Mouse (Mus musculus): ENCODE measurements around the gene H1f0.

H1f0 gene

GRCm38 (mm10) chr15:79037913-79038328, 9.7 kb downstream of the H1f0 start:
- DNase-seq (ENCODE audit: low read depth, low spot score): peak; percentile 85

- no peak for DNase-seq (ENCODE audit: low read depth, low spot score)
Observed at GRCm38 (mm10) chr15:79038331-79038730, 10.1 kb downstream of the H1f0 start.

GRCm38 (mm10) chr15:79038853-79039252, 10.6 kb downstream of the H1f0 start:
- DNase-seq (ENCODE audit: low read depth, low spot score): peak; percentile 97

- DNase-seq (ENCODE audit: low read depth, low spot score): peak; percentile 72
Observed at GRCm38 (mm10) chr15:79040501-79041416, 12.5 kb downstream of the H1f0 start.

- DNase-seq (ENCODE audit: low read depth, low spot score): no peak
Observed at GRCm38 (mm10) chr15:79041585-79041984, 13.3 kb downstream of the H1f0 start, which contains the start of gene Galr3. Galr3 (plus strand) TSS chr15:79041885.

- DNase-seq (ENCODE audit: low read depth, low spot score): peak; percentile 59
Observed at GRCm38 (mm10) chr15:79042721-79043491, 14.7 kb downstream of the H1f0 start.

- no peak for DNase-seq (ENCODE audit: low read depth, low spot score)
Observed at GRCm38 (mm10) chr15:79044837-79045236, 16.6 kb downstream of the H1f0 start.

- no peak for DNase-seq (ENCODE audit: low read depth, low spot score)
Observed at GRCm38 (mm10) chr15:79048186-79048585, 19.9 kb downstream of the H1f0 start.

GRCm38 (mm10) chr15:79050160-79050845, 22.1 kb downstream of the H1f0 start:
- no peak for DNase-seq (ENCODE audit: low read depth, low spot score)

- no peak for DNase-seq (ENCODE audit: low read depth, low spot score)
Observed at GRCm38 (mm10) chr15:79050964-79051363, 22.7 kb downstream of the H1f0 start.

GRCm38 (mm10) chr15:79051461-79052360, 23.5 kb downstream of the H1f0 start:
- no peak for DNase-seq (ENCODE audit: low read depth, low spot score)

- DNase-seq (ENCODE audit: low read depth, low spot score): no peak
Observed at GRCm38 (mm10) chr15:79052366-79052765, 24.1 kb downstream of the H1f0 start.

- no peak for DNase-seq (ENCODE audit: low read depth, low spot score)
Observed at GRCm38 (mm10) chr15:79056601-79057000, 28.4 kb downstream of the H1f0 start.

- no peak for DNase-seq (ENCODE audit: low read depth, low spot score)
Observed at GRCm38 (mm10) chr15:79057850-79058249, 29.6 kb downstream of the H1f0 start.

GRCm38 (mm10) chr15:79060887-79061565, 32.8 kb downstream of the H1f0 start:
- no peak for DNase-seq (ENCODE audit: low read depth, low spot score)

- peak; percentile 98 for DNase-seq (ENCODE audit: low read depth, low spot score)
Observed at GRCm38 (mm10) chr15:79062376-79063159, 34.3 kb downstream of the H1f0 start, which contains the start of gene Ankrd54. Ankrd54 (minus strand) TSS chr15:79062893.

GRCm38 (mm10) chr15:79063160-79063740, 35.0 kb downstream of the H1f0 start:
- no peak for DNase-seq (ENCODE audit: low read depth, low spot score)

- no peak for DNase-seq (ENCODE audit: low read depth, low spot score)
Observed at GRCm38 (mm10) chr15:79065086-79065770, 37.0 kb downstream of the H1f0 start.
